Mouse (Mus musculus) midbrain, embryonic 11.5 days (tissue): ENCODE results near the gene Cep250. TPM values are rescaled to one million over a fixed set of nuclear protein-coding genes. Genes with fewer than 3 reads are reported as not detected.
A peak's percentile ranks its signal among the peaks of the same experiment; 100 is the strongest.

Source experiments
- ATAC-seq: fragments of 200-750 bp; cut with Nextera tagmentation; 2 replicates; pipeline ENCODE4 v1.8.0; 2017; ENCODE audit warnings: moderate TSS enrichment, moderate library complexity; ENCODE audit not compliant: low FRiP score
- DNase-seq: peaks from one replicate; pipeline ENCODE4 v3.0.0; 2015; ENCODE audit warnings: low spot score; ENCODE audit errors: missing footprints
- H3K27ac ChIP-seq: fragments of 300-500 bp; sonication (generic); 2 replicates; pipeline ENCODE4 v1.5.1; 2014; ENCODE audit warnings: low read depth, low read length
- H3K27me3 ChIP-seq: fragments of 300-500 bp; sonication (generic); 2 replicates; pipeline ENCODE4 v1.6.1; 2014; ENCODE audit warnings: mild to moderate bottlenecking, low read length, moderate library complexity, mixed read lengths; ENCODE audit not compliant: control insufficient read depth, insufficient read depth
- H3K36me3 ChIP-seq: fragments of 300-500 bp; sonication (generic); 2 replicates; pipeline ENCODE4 v1.6.1; 2014; ENCODE audit warnings: mild to moderate bottlenecking, low read length, moderate library complexity, mixed read lengths; ENCODE audit not compliant: control insufficient read depth, insufficient read depth
- H3K4me1 ChIP-seq: fragments of 300-500 bp; sonication (generic); 2 replicates; pipeline ENCODE4 v1.6.1; 2014; ENCODE audit warnings: low read length; ENCODE audit not compliant: control insufficient read depth, insufficient read depth
- H3K4me2 ChIP-seq: fragments of 300-500 bp; sonication (generic); 2 replicates; pipeline ENCODE4 v1.6.1; 2014; ENCODE audit warnings: mild to moderate bottlenecking, moderate library complexity
- H3K4me3 ChIP-seq: fragments of 300-500 bp; sonication (generic); 2 replicates; pipeline ENCODE4 v1.5.1; 2014; ENCODE audit warnings: low read depth, low read length
- H3K9ac ChIP-seq: fragments of 300-500 bp; sonication (generic); 2 replicates; pipeline ENCODE4 v1.6.1; 2014; ENCODE audit warnings: low read length
- H3K9me3 ChIP-seq: fragments of 300-500 bp; sonication (generic); 2 replicates; pipeline ENCODE4 v1.6.1; 2016; ENCODE audit warnings: low read length; ENCODE audit not compliant: control insufficient read depth
- WGBS: fragments of 180-500 bp; shearing (Covaris S2); extraction: QIAGEN DNeasy Blood & Tissue Kit; methylation state at CpG from one replicate; pipeline ENCODE4 v1.1.7; 2014; 5-methylcytosine and 5-hydroxymethylcytosine counted together
- polyA plus RNA-seq: library from polyadenylated mRNA; unstranded; fragments of >200 nt; fragmentation: Nextera tagmentation; extraction: Ambion mirVana; gene quantifications from 2 replicates; pipeline ENCODE4 v1.2.1, GENCODE M21; 2014

The Cep250 gene
- polyA plus RNA-seq, 1 experiment from 2014 or later = 13.8 TPM

DNA sequence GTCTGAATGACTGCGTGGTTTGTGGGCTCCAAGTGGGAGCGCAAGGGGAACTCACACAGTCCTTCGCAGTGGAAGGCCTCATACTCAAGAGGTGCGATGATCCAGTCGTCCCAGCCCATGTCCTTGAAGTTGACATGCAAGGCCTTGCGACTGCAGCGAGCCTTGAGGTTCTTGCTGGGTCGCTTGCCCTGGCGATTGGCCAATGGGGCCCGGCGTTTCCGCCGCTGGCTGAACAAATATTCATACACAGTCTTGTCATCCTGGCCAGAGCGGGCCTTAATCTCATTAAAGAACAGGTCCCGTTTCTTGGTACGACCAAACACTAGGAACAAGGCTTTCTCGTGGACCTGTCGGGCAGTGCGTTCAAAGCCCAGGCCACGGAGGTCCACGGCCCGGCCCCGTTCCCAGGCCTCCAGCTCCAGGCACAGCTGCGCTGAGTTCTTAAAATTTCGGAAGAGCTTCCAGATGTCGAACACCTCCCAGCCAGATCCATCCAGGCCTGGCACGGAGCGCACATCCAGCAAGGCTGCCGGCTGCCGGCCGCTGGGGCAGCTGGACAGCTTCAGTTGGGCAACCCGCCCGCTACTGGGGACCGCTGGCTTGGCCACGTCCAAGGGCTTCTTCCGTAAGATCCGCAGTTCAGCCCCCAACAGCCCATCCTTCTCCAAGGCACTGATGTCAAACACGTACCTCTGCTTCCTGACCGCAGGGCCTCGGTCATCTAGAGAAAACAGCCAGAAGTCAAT is 14.4 kb upstream of the Cep250 start:
- 92% methylated on average over 40 of the region's 40 CpGs for WGBS
- H3K4me3 ChIP-seq = no peak overlapping the region
- no peaks in the 10 kb centered on the region for H3K9me3 ChIP-seq
- H3K4me2 ChIP-seq = no peak overlapping the region
- no peaks in the 10 kb centered on the region for H3K27me3 ChIP-seq
- ATAC-seq (no peak), DNase-seq (no peak)
- H3K4me1 ChIP-seq = peaks cover 7% of the 10 kb centered on the region
- H3K9ac ChIP-seq = no peak overlapping the region
- H3K36me3 ChIP-seq = no peaks in the 10 kb centered on the region
- H3K27ac ChIP-seq = no peak overlapping the region

DNA sequence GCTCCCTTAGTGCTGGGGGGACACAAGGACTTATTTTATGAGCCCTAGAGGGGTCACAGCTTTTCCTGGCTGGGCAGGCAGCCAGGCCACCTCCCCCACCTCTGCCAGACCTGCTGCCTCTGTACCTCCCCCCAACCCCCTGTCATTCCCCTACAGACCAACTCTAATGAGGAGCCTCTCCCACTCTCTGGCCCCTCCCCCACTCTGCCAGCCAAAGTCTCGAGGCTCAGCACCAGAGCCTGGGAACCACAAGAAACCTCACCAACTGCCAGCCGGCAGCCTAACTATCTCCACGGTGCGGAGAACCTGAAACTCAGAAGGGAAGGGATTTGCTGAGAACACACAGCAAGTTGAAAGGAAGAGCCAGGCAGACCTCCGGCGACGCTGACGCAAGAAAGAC is 12.8 kb upstream of the Cep250 start:
- H3K4me1 ChIP-seq = peaks cover 7% of the 10 kb centered on the region
- H3K27me3 ChIP-seq = no peaks in the 10 kb centered on the region
- under 1% methylated on average over 8 of the region's 8 CpGs for WGBS
- DNase-seq (no peak), ATAC-seq (no peak)
- peak overlapping the region; percentile 35; the same call in 1 of the 2 replicates for H3K9ac ChIP-seq
- no peaks in the 10 kb centered on the region for H3K9me3 ChIP-seq
- no peak overlapping the region for H3K27ac ChIP-seq
- H3K4me2 ChIP-seq = peak overlapping the region; percentile 12; the same call in 1 of the 2 replicates
- no peaks in the 10 kb centered on the region for H3K36me3 ChIP-seq
- no peak overlapping the region for H3K4me3 ChIP-seq

DNA sequence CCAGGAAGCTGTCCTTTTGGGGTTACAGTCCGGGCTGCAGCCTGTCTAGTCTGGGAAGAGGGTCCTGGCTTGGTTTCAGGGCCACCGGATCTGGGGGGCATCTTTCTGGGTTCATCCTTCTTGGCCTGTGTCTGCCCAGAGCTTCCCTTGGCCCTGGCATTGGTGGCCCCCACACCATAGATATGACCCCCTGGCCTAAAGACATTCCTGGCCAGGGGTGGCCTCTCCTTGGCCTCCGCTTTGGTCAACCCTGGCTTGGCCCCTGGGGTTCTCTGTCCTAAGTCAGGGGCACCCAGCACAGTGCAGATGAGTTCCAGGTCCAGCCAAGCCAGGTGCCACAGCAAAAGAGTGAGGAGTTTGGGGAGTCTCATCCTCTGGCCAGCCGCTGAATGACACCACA is 11.6 kb upstream of the Cep250 start:
- Histone ChIP-seq H3K27me3 (no peaks in the 10 kb centered on the region), H3K4me2 (no peak overlapping the region), H3K9ac (no peak overlapping the region), H3K4me3 (no peak overlapping the region), H3K36me3 (no peaks in the 10 kb centered on the region), H3K4me1 (peaks cover 7% of the 10 kb centered on the region), H3K9me3 (no peaks in the 10 kb centered on the region), H3K27ac (no peak overlapping the region)
- DNase-seq = no peak
- no peak for ATAC-seq
- 80% methylated on average over 4 of the region's 4 CpGs for WGBS

DNA sequence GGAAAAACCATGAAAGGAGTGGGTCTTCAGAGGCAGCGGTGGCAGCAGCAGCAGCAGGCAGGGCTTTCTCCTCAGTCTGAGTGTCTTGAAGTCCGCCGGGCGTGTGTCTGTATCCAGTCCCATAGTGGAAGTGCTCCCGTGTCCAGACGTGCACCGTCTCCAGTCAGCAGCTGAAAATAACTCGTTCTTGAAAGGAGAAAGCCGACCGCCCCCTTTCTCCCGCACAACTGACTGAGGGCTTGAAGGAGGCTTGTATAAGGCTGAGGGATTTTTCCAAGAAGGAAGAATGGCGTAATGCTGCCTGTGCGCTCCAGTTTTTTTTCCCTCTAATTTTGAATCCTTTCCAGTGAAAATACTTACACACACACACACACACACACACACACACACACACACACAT is 11.1 kb upstream of the Cep250 start, which contains the start of gene Gdf5:
Gene Gdf5 (minus strand): TSS at position 244 of the 400 bp plus-strand sequence.
- 50% methylated on average over 13 of the region's 13 CpGs for WGBS
- Histone ChIP-seq H3K27me3 (no peaks in the 10 kb centered on the region), H3K4me1 (peaks cover 7% of the 10 kb centered on the region), H3K9ac (no peak within 1 kb of the TSS), H3K9me3 (no peaks in the 10 kb centered on the region), H3K4me3 (no peak within 1 kb of the TSS), H3K36me3 (no peaks in the 10 kb centered on the region), H3K27ac (no peak within 1 kb of the TSS), H3K4me2 (no peak within 1 kb of the TSS)
- ATAC-seq (no peak), DNase-seq (no peak)

DNA sequence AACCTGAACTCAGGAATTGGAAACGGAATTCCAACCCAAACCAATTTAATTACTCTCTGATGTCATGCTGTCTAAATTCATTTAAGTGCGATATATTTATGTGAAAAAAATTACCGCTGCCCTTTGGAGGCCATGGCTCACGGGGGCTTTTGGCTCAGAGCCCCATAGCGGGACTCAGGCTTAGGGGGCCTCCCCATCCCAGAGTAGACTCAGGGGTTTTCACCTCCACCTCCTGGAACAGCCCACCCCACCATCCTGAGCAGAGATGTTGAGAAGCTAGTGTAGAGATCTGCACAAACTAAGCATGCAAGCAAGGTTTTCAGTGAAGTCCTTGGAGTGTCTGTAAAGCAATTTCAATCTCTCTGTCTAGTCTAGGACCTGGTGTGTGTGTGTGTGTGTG is 10.7 kb upstream of the Cep250 start:
- ATAC-seq (no peak), DNase-seq (no peak)
- Histone ChIP-seq H3K36me3 (no peaks in the 10 kb centered on the region), H3K4me2 (no peak overlapping the region), H3K9me3 (no peaks in the 10 kb centered on the region), H3K27me3 (no peaks in the 10 kb centered on the region), H3K4me3 (no peak overlapping the region), H3K27ac (no peak overlapping the region), H3K9ac (no peak overlapping the region), H3K4me1 (peaks cover 7% of the 10 kb centered on the region)
- 74% methylated on average over 5 of the region's 5 CpGs for WGBS

DNA sequence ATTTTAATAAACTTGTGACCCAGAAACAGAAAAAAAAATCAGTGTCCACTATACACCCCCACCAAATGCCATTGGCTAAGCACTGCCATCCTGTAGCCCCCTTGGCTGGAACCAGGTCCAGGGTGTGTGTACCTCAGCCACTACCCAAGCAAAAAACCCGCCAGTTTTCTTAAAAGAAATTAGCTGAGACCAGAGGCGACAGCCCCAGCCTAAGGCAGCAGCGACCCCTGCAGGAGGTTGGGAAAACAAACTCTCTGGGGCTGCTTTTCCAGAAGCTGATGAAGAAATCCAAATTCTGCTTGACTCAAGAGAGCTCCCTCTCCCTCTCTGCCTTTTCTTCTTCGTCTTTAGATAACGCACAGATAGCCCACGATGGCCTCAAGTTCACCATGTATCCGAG is 10.2 kb upstream of the Cep250 start:
- DNase-seq (peak; percentile 94), ATAC-seq (no peak)
- Histone ChIP-seq H3K36me3 (no peaks in the 10 kb centered on the region), H3K9ac (no peak overlapping the region), H3K27me3 (no peaks in the 10 kb centered on the region), H3K4me1 (peaks cover 7% of the 10 kb centered on the region), H3K4me3 (no peak overlapping the region), H3K9me3 (no peaks in the 10 kb centered on the region), H3K4me2 (no peak overlapping the region), H3K27ac (no peak overlapping the region)
- WGBS = 5% methylated on average over 7 of the region's 7 CpGs

DNA sequence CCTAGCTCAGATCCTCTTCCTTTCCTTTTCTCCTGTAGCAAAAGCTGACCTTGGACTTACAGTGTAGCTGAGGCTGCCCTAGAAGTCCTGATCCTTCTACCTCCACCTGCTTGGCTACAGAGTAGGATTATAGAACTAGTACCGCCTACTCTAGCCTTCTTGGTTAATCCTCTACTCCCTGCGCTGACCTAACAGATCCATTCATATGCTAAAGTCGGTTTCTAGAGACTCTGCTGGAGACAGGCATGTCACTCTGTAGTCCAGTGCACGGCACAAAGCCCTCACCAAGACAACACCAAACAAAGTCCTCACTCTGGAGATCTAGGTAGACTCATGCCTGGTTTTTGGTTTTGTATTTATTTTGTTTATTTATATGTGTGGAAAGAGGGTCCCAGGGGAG is 9.8 kb upstream of the Cep250 start:
- WGBS = 3% methylated on average over 4 of the region's 4 CpGs
- ATAC-seq = peak; percentile 57; the same call in 1 of the 2 replicates
- Histone ChIP-seq H3K4me3 (no peak overlapping the region), H3K27ac (no peak overlapping the region), H3K27me3 (no peaks in the 10 kb centered on the region), H3K9me3 (no peaks in the 10 kb centered on the region), H3K4me1 (peaks cover 7% of the 10 kb centered on the region), H3K4me2 (no peak overlapping the region), H3K36me3 (no peaks in the 10 kb centered on the region), H3K9ac (no peak overlapping the region)
- peak; percentile 89 for DNase-seq

DNA sequence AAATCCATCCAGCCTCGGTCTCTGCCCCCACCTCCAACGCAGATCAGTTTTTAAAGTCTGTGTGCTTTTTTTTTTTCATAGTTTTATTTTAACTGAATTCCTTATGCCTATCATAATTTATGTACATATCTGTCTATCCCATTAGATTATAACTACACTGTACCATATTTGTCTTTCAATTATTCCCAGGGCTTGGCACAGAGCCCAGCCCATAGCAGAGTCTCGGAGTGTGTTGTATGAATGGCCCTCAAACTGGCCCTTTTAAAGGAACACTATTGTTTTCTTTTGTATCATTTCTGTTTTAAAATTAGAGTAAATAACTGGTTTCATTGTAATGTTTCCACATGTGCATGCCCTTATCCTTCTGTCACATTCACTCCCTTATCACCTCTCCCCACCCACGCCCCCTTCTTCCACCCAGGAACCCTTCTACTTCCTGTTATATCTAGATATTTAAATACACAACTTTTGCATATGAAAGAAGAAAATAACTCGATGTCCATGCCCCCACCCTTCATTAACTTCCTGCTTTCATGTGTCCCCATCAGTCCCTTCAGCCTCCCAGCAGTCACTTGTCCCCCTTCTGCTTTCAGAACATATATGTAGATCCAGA is 8.8 kb upstream of the Cep250 start:
- Histone ChIP-seq H3K4me1 (peaks cover 7% of the 10 kb centered on the region), H3K9ac (no peak overlapping the region), H3K9me3 (no peaks in the 10 kb centered on the region), H3K27ac (no peak overlapping the region), H3K36me3 (no peaks in the 10 kb centered on the region), H3K4me2 (no peak overlapping the region), H3K27me3 (no peaks in the 10 kb centered on the region), H3K4me3 (no peak overlapping the region)
- ATAC-seq = no peak
- WGBS = 80% methylated on average over 5 of the region's 5 CpGs
- no peak for DNase-seq

DNA sequence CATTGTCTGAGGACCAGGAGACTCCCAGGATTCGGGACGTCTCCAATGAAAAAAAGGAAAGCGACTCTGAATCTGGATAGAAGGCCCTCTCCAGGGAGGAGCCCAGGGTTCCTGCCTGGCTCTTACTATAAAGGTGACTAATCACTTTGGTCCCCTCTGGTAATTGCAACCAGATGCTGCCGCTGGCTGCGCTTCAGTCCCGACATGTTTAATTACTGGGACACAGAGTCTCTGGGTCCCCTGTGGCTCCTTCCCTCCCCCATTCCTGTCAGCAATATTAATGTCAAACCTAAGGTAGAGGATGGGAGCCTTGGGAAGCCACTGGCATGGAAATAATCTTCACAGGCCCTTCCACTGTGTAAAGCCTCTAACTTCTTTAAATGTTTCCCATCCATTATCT is 6.9 kb upstream of the Cep250 start:
- Histone ChIP-seq H3K27ac (no peak overlapping the region), H3K4me1 (no peaks in the 10 kb centered on the region), H3K4me2 (no peak overlapping the region), H3K4me3 (no peak overlapping the region), H3K9me3 (no peaks in the 10 kb centered on the region), H3K36me3 (no peaks in the 10 kb centered on the region), H3K9ac (no peak overlapping the region), H3K27me3 (no peaks in the 10 kb centered on the region)
- no peak for ATAC-seq
- 49% methylated on average over 6 of the region's 6 CpGs for WGBS
- peak; percentile 59 for DNase-seq
